Mouse (Mus musculus) urinary bladder, adult 2 months (tissue): Measurements from ENCODE around the gene Akap1. TPM values are rescaled to one million over a fixed set of nuclear protein-coding genes. Genes with fewer than 3 reads are reported as not detected.

Source experiments
- DNase-seq: peaks from one replicate; pipeline ENCODE4 v3.0.0; 2022; ENCODE audit warnings: low spot score
- polyA plus RNA-seq: library from polyadenylated mRNA; depleted of rRNA; stranded (reverse); fragments of >200 nt; gene quantifications from 2 replicates; pipeline ENCODE4 v1.2.3, GENCODE M21; 2012; rRNA removed

The Akap1 gene
- polyA plus RNA-seq, 1 experiment = 46.1 TPM

DNA sequence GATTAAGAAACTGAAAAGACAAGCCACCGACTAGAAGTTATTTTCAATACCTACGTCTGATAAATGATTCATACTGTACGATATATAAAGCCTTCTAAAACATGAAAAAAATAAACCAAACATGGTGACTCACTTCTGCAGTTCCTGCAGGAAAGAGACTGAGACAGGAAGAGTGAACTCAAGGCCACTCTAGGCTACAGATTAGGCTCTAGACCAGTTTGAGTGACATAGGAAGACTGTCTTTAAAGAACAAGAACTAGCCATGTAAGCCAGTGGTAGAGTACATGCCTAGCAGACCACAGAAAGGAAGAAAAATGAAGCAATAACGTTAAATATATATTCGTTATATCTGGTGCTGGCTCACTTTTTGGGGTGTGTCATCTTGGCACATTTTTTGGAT, 81.9 kb downstream of the Akap1 start:
- no peak for DNase-seq

Other genes starting within 250 kb of the Akap1 start
- gene Msi2, start 146.1 kb downstream of the Akap1 start, polyA plus RNA-seq = 44.7 and 47.1 TPM in 2 replicates
- 94.2 and 94.3 TPM in 2 replicates for gene Scpep1, start 90.9 kb upstream of the Akap1 start, polyA plus RNA-seq
- not detected in 2 replicates for gene Elobl, start 102.3 kb upstream of the Akap1 start, polyA plus RNA-seq
- gene Coil, start 105.7 kb upstream of the Akap1 start, polyA plus RNA-seq = 9.7 and 10.9 TPM in 2 replicates
- 12.9 and 18.2 TPM in 2 replicates for gene Trim25, start 134.8 kb upstream of the Akap1 start, polyA plus RNA-seq
- 5.7 and 6.4 TPM in 2 replicates for gene Dgke, start 202.3 kb upstream of the Akap1 start, polyA plus RNA-seq
- gene Gm525, start 209.3 kb upstream of the Akap1 start, polyA plus RNA-seq = 0.18 and 0.72 TPM in 2 replicates